Mouse (Mus musculus): Measurements from ENCODE around the gene Tbcd. TPM values are rescaled to one million over a fixed set of nuclear protein-coding genes. Genes with fewer than 3 reads are reported as not detected.

The Tbcd gene
- total RNA-seq, 2 experiments from 2014 or later: 50.9 to 52.8 TPM

- no peak for DNase-seq (ENCODE audit: low spot score in 2 of 2)
Observed at GRCm38 (mm10) chr11:121524191-121524590, 72.4 kb downstream of the Tbcd start.

GRCm38 (mm10) chr11:121529747-121530146, 78.0 kb downstream of the Tbcd start:
- no peak for DNase-seq (ENCODE audit: low spot score in 2 of 2)

GRCm38 (mm10) chr11:121536528-121536927, 84.8 kb downstream of the Tbcd start:
- no peak for DNase-seq (ENCODE audit: low spot score in 2 of 2)

GRCm38 (mm10) chr11:121542471-121542870, 90.7 kb downstream of the Tbcd start:
- DNase-seq (ENCODE audit: low spot score in 2 of 2): no peak

- DNase-seq (ENCODE audit: low spot score in 2 of 2): no peak
Observed at GRCm38 (mm10) chr11:121543287-121543856, 91.6 kb downstream of the Tbcd start.

GRCm38 (mm10) chr11:121543922-121544321, 92.2 kb downstream of the Tbcd start:
- DNase-seq (ENCODE audit: low spot score in 2 of 2): peak; percentile 30 to 35

GRCm38 (mm10) chr11:121544755-121545397, 93.1 kb downstream of the Tbcd start:
- DNase-seq (ENCODE audit: low spot score in 2 of 2): no peak

GRCm38 (mm10) chr11:121545398-121546034, 93.8 kb downstream of the Tbcd start:
- DNase-seq (ENCODE audit: low spot score in 2 of 2): no peak

GRCm38 (mm10) chr11:121547234-121547633, 95.5 kb downstream of the Tbcd start:
- DNase-seq (ENCODE audit: low spot score in 2 of 2): no peak

- no peak for DNase-seq (ENCODE audit: low spot score in 2 of 2)
Observed at GRCm38 (mm10) chr11:121547925-121548324, 96.2 kb downstream of the Tbcd start.

- DNase-seq (ENCODE audit: low spot score in 2 of 2): peak in 1 of 2 experiments; percentile 66
Observed at GRCm38 (mm10) chr11:121548996-121549842, 97.5 kb downstream of the Tbcd start.

GRCm38 (mm10) chr11:121549843-121550647, 98.3 kb downstream of the Tbcd start:
- no peak for DNase-seq (ENCODE audit: low spot score in 2 of 2)

GRCm38 (mm10) chr11:121551206-121551799, 99.6 kb downstream of the Tbcd start:
- no peak for DNase-seq (ENCODE audit: low spot score in 2 of 2)

- DNase-seq (ENCODE audit: low spot score in 2 of 2): no peak
Observed at GRCm38 (mm10) chr11:121552167-121552566, 100.4 kb downstream of the Tbcd start.

GRCm38 (mm10) chr11:121552846-121553457, 101.2 kb downstream of the Tbcd start:
- DNase-seq (ENCODE audit: low spot score in 2 of 2): no peak

- no peak for DNase-seq (ENCODE audit: low spot score in 2 of 2)
Observed at GRCm38 (mm10) chr11:121553458-121553857, 101.7 kb downstream of the Tbcd start.

- no peak for DNase-seq (ENCODE audit: low spot score in 2 of 2)
Observed at GRCm38 (mm10) chr11:121556727-121557126, 105.0 kb downstream of the Tbcd start.

- no peak for DNase-seq (ENCODE audit: low spot score in 2 of 2)
Observed at GRCm38 (mm10) chr11:121557946-121558345, 106.2 kb downstream of the Tbcd start.

- DNase-seq (ENCODE audit: low spot score in 2 of 2): no peak
Observed at GRCm38 (mm10) chr11:121558522-121558921, 106.8 kb downstream of the Tbcd start.
